Mouse (Mus musculus) stomach, postnatal 0 days (tissue): ENCODE results near the gene Trim33. TPM values are rescaled to one million over a fixed set of nuclear protein-coding genes. Genes with fewer than 3 reads are reported as not detected.

Experiments
- ATAC-seq: fragments of 200-750 bp; cut with Nextera tagmentation; 2 replicates; pipeline ENCODE4 v1.8.0; 2017; ENCODE audit not compliant: low FRiP score, low TSS enrichment
- DNase-seq: peaks from one replicate; pipeline ENCODE4 v3.0.0-alpha.2; 2016; ENCODE audit warnings: low spot score
- H3K27ac ChIP-seq: fragments of 300-500 bp; sonication (generic); replicated peaks from 2 replicates; pipeline ENCODE4 v1.5.1; 2014; ENCODE audit warnings: mild to moderate bottlenecking, control low read depth
- H3K27me3 ChIP-seq: fragments of 300-500 bp; sonication (generic); 2 replicates; pipeline ENCODE4 v1.6.1; 2014; ENCODE audit warnings: low read length; ENCODE audit not compliant: control insufficient read depth, insufficient read depth
- H3K36me3 ChIP-seq: fragments of 300-500 bp; sonication (generic); 2 replicates; pipeline ENCODE4 v1.6.1; 2014; ENCODE audit warnings: low read length, mixed read lengths; ENCODE audit not compliant: control insufficient read depth, insufficient read depth
- H3K4me1 ChIP-seq: fragments of 300-500 bp; sonication (generic); replicated peaks from 2 replicates; pipeline ENCODE4 v1.6.1; 2014; ENCODE audit warnings: antibody characterized with exemption; ENCODE audit not compliant: control insufficient read depth, insufficient read depth
- H3K4me2 ChIP-seq: fragments of 300-500 bp; sonication (generic); replicated peaks from 2 replicates; pipeline ENCODE4 v1.6.1; 2014; ENCODE audit warnings: low read depth, mild to moderate bottlenecking, control low read depth, moderate library complexity
- H3K4me3 ChIP-seq: fragments of 300-500 bp; sonication (generic); 2 replicates; pipeline ENCODE4 v1.5.1; 2014; ENCODE audit warnings: low read depth, low read length, control low read depth
- H3K9ac ChIP-seq: fragments of 300-500 bp; sonication (generic); 2 replicates; pipeline ENCODE4 v1.6.1; 2014; ENCODE audit warnings: mild to moderate bottlenecking, low read length, control low read depth, mixed read lengths
- H3K9me3 ChIP-seq: fragments of 300-500 bp; sonication (generic); 2 replicates; pipeline ENCODE4 v1.6.1; 2016; ENCODE audit warnings: low read length; ENCODE audit not compliant: control insufficient read depth
- CTCF ChIP-seq: IDR thresholded peaks from 2 replicates; pipeline ENCODE4 v1.5.1; 2016; ENCODE audit warnings: antibody characterized with exemption, low read depth, mild to moderate bottlenecking, moderate library complexity
- EP300 ChIP-seq: optimal IDR thresholded peaks from 2 replicates; pipeline ENCODE3; 2016; ENCODE audit warnings: antibody characterized with exemption
- WGBS: fragments of 180-500 bp; shearing (Covaris S2); extraction: QIAGEN DNeasy Blood & Tissue Kit; methylation state at CpG from one replicate; pipeline ENCODE4 v1.1.7; 2014; 5-methylcytosine and 5-hydroxymethylcytosine counted together
- polyA plus RNA-seq: library from polyadenylated mRNA; unstranded; fragments of >200 nt; fragmentation: Nextera tagmentation; extraction: Ambion mirVana; gene quantifications from 2 replicates; pipeline ENCODE4 v1.2.1, GENCODE M21; 2015

The Trim33 gene
- polyA plus RNA-seq, 1 experiment from 2014 or later: 7.3 TPM

DNA sequence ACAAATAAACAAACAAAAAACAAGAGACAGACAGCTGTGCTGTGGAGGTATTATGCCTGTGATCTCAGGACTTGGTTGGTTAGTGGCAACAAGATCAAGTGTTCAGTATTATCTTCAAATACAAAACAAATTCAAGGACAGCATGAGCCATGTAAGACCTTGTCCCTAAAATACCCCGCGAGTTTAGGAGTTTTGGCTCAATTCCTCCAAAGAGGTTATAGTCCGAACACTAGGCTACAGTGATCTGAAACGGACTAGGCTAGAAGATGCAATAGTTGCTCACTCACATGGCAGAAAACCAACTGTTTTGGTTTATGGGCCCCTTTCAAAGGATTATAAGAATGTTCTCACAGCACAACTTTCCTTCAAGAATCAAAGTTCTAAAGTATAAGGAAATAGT is 9.7 kb downstream of the Trim33 start:
- H3K27me3 ChIP-seq: no peaks in the 10 kb centered on the region
- H3K27ac ChIP-seq: no peak overlapping the region
- 71% methylated on average over 4 of the region's 4 CpGs for WGBS
- TF ChIP-seq EP300: no peak
- no peak for TF ChIP-seq CTCF
- no peak for DNase-seq
- ATAC-seq: no peak
- H3K9ac ChIP-seq: no peak overlapping the region
- no peaks in the 10 kb centered on the region for H3K36me3 ChIP-seq
- no peaks in the 10 kb centered on the region for H3K4me1 ChIP-seq
- no peaks in the 10 kb centered on the region for H3K9me3 ChIP-seq
- no peak overlapping the region for H3K4me3 ChIP-seq
- H3K4me2 ChIP-seq: no peak overlapping the region

DNA sequence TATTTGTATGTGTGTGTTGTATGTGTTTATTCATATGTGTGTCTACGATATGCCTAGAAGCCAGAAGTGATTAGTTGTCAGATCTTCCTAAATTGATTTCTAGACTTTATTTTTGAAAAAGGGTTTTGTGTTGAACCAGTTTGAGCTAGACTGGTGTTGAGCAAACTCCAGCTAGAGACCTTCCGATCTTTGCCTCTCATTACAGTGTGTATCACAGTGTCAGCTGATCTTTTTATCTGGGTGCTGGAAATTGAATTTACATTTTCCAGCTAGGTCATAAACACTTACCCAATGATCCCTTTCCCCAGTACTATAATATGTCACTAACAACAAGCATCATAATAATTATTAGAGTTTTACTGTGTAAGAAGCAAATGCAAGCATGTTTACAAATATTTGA is 12.0 kb downstream of the Trim33 start:
- no peaks in the 10 kb centered on the region for H3K9me3 ChIP-seq
- no peaks in the 10 kb centered on the region for H3K4me1 ChIP-seq
- DNase-seq (no peak), ATAC-seq (no peak)
- TF ChIP-seq CTCF (no peak), EP300 (no peak)
- 69% methylated on average over 2 of the region's 2 CpGs for WGBS
- H3K9ac ChIP-seq: no peak overlapping the region
- no peaks in the 10 kb centered on the region for H3K36me3 ChIP-seq
- H3K4me3 ChIP-seq: no peak overlapping the region
- H3K27me3 ChIP-seq: no peaks in the 10 kb centered on the region
- no peak overlapping the region for H3K27ac ChIP-seq
- no peak overlapping the region for H3K4me2 ChIP-seq

DNA sequence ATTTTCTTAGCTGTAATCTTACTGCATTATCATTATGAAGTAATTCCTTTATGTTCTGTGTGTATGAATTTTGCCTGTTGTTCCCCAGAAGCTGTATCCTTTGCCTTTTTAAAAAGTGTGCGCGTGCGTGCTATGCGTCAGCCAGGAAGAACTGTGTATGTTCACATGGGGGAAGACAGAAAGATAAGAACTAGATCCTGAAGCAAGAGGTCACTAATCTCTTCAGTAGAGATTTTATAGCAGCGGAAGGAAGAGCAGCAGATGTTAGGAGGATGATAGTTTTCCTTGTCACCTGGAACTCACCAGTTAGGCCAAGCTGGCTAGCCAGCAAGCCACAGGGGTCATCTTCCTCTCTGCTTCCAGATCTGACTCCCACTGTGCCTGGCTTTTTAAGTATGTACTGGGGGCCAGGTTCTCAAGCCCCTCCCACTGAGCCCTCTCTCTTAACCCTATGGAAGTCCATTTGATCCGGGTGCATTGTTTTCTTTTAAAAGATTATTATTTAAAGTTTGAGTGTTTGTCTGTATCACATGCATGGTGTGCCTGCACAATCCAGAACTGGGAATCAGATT is 26.4 kb downstream of the Trim33 start:
- ATAC-seq: no peak
- WGBS: 80% methylated on average over 6 of the region's 6 CpGs

DNA sequence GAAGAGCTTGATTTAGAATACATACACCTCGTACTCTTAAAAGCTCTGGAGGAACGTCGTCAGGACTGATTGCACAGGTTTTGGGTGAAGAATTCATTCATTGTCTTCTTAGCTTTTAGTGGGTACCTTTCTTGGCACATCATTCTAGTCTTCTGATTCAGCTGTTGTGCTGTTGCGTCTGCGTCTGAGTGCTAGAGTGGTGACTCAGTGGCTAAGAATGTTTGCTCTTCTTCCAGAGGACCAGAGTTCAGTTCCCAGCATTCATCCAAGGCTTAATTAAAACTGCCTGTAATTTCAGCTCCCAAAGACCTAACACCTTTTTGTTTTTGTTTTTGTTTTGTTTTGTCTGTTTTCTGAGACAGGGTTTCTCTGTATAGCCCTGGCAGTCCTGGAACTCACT is 30.2 kb downstream of the Trim33 start:
- WGBS: 45% methylated on average over 5 of the region's 5 CpGs
- TF ChIP-seq CTCF (no peak), EP300 (no peak)
- ATAC-seq: no peak

More for the DNA sequence above, 26.4 kb downstream of the Trim33 start:
- Histone ChIP-seq H3K27ac (no peak overlapping the region), H3K4me1 (no peaks in the 10 kb centered on the region), H3K9ac (no peak overlapping the region), H3K4me2 (no peak overlapping the region), H3K36me3 (no peaks in the 10 kb centered on the region), H3K4me3 (no peak overlapping the region), H3K9me3 (no peaks in the 10 kb centered on the region), H3K27me3 (no peaks in the 10 kb centered on the region)
- TF ChIP-seq EP300 (no peak), CTCF (no peak)
- DNase-seq: no peak

DNA sequence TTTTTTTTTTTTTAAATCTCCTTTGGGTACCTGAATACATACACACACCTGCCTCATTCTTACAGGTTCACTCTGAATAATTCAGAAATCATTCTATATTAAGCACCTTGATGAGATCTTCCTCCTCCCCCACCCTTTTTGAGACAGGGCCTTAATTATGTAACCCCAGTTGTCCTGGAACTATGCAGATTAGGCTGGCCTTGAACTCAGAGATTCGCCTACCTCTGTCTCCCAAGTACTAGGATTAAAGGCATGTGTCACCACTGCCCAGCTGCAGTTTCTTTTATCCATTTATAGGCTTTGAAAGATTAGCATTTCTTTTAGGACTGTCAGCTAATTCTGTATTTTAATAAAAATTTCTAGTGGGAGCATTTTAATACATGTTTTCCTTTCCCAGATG is 30.7 kb downstream of the Trim33 start:
- Histone ChIP-seq H3K27me3 (no peaks in the 10 kb centered on the region), H3K4me1 (no peaks in the 10 kb centered on the region), H3K9ac (no peak overlapping the region), H3K27ac (no peak overlapping the region), H3K4me3 (no peak overlapping the region), H3K36me3 (no peaks in the 10 kb centered on the region), H3K9me3 (no peaks in the 10 kb centered on the region), H3K4me2 (no peak overlapping the region)
- no peak for DNase-seq
- no peak for ATAC-seq
- WGBS: 80% methylated on average over 1 of the region's 1 CpGs
- no peak for TF ChIP-seq CTCF
- no peak for TF ChIP-seq EP300

More for the DNA sequence above, 30.2 kb downstream of the Trim33 start:
- H3K4me3 ChIP-seq: no peak overlapping the region
- H3K27me3 ChIP-seq: no peaks in the 10 kb centered on the region
- H3K4me2 ChIP-seq: no peak overlapping the region
- H3K27ac ChIP-seq: no peak overlapping the region
- H3K9ac ChIP-seq: no peak overlapping the region
- no peak for DNase-seq
- no peaks in the 10 kb centered on the region for H3K4me1 ChIP-seq
- H3K9me3 ChIP-seq: no peaks in the 10 kb centered on the region
- no peaks in the 10 kb centered on the region for H3K36me3 ChIP-seq

DNA sequence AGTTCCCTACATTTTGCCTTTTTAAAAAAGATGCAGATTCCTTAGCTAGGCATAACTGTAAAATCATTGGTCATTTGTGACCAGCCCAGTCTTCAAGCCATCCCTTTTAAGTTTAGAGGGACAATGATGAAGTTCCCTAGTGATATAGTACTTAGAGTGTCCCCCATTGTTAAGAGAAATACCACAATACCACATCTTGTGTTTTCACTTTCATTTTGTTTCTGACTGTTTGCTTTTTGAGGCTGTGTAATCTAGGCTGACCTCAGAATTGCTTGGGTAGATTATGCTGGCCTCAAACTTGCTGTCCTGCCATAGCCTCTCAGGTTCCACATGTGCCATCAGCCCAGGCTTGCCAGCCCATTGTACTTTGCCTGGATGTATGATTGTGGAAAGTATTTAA is 35.2 kb downstream of the Trim33 start:
- no peaks in the 10 kb centered on the region for H3K4me1 ChIP-seq
- H3K36me3 ChIP-seq: no peaks in the 10 kb centered on the region
- no peak overlapping the region for H3K27ac ChIP-seq
- H3K4me3 ChIP-seq: no peak overlapping the region
- no peaks in the 10 kb centered on the region for H3K27me3 ChIP-seq
- no peak for DNase-seq
- no peak overlapping the region for H3K4me2 ChIP-seq
- ATAC-seq: no peak
- no peak overlapping the region for H3K9ac ChIP-seq
- no peaks in the 10 kb centered on the region for H3K9me3 ChIP-seq
- TF ChIP-seq EP300 (no peak), CTCF (no peak)
